Mouse (Mus musculus): ENCODE results near the gene Gm42906.
A peak's percentile ranks its signal among the peaks of the same experiment; 100 is the strongest.

Gene Gm42906

DNA sequence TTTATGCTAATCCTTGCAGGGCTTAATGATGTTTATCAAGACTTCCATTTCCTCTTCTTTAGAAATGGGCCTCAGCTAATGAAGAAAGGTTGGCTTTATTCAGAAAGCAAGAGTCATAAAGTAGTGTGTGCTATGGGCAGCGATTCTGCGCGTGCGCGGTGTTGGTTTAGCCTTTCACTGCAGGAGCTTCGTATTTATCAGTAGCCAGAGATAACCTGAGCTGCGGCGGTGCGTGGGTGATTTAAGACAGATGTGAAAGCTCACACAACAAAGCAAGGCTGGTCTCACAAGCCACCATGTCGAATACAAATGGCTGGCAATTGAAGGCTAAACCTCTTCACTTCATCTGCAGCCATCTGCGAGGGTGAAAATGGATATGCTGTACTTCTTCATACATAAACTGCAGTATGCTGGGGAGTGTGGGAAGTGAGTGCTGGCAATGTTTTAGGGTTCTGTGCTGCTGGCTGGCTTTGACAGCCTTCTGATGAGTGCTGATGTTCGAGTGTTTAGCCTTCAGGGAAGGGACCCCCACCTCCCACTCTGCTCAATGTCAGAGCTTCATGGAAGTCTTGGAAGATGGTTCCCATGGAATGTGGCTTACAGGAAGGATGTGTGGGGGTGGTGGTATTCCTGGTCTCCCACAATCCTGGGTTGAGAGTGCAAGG, 371.6 kb downstream of the Gm42906 start:
- DNase-seq: no peak

DNA sequence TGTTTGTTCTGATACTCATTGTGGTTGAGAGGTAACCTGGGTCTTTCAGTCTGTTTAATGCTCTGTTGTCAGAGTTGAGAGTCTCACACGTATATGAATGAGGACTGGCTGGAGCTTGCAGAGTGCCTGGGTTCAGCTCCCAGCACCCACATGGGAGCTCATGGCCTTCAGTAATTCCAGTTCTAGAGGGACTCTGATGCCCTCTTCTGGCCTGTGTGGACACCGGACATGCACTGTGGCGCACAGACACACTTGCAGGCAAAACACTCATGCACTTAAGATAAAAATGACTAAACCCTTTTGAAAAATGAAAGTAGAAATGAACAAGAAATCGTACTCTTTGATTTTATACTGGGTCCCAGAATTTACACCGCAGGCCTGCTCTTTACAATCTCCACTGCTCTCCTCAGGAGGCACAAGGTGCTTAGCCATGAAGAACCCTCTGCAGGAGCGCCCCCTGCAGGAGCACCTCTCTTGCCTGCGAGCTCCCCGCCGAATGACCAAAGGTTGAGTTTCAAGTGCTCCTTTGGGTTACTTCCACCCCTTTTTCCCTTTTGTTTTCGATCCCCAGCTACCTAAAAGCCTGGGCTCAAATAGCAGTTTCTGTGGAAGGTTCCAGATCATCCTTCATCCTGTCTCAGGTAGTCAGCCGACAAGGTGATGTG, 372.4 kb downstream of the Gm42906 start:
- DNase-seq: no peak

DNA sequence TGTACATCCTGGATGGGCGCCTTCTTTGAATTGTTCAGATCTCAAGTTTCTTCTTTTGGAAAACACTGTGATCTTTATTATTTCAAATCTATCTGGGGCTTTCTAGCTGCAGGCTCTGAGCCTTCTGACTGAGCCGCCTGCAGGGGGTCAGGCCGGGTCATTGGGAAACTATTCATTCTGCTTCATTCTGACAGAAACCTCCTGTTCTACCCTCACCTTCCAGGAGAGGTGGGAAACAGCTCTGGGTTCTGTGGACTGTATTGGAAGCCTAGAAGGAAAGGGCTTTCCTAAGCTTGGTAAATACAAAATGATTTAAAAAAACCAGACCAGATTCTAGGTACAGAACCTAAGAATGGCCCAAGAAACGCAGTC, 373.2 kb downstream of the Gm42906 start:
- DNase-seq: no peak

DNA sequence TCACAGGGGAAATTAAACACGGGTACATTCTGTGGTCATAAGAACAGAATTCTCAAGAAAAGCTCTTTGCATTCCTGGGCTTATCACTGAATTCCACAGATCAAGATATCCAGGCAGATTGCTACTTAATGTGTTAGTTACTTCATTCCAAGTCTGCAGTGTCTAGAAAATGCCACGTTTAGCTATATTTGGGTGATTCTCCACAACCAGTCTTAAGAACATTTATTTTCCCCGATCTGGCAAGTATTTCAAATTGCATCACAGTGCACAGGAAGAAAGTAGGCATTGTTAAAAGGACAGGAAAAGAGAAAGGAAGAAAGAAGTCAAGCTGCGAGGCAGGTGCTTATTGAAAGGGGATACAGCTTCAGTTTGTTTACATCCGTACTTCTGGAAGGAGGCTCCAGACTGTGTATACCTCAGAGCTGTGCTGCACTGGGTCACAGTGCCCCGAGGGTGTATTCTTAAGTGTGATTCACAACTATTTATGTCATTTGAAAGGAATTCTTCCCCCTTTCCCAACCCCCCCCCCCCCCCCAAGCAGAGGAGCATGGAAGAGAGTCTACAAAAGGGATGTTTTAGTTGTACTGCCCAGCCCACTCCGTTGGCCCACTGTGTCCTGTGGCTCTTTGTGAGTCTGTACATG, 373.7 kb downstream of the Gm42906 start:
- DNase-seq: no peak

DNA sequence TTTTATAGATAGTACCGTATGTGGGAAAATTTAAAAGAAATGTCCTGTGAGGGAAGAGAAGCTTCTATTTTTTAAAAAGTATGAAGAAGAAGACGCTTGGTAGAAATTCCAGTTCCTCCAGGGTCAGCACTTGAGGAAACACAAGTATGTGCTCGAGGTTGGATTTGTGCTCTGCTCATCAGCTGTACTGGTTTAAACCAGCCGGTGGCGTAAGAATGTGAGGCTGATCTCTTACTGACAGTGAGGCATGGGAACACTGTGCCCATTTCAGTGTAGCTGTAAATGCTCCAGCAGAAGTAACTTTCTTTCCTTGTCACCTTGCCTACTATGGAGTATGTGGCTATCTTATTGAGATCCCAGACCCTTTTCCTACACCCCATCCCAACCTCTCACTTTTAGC, 374.8 kb downstream of the Gm42906 start:
- no peak for DNase-seq

DNA sequence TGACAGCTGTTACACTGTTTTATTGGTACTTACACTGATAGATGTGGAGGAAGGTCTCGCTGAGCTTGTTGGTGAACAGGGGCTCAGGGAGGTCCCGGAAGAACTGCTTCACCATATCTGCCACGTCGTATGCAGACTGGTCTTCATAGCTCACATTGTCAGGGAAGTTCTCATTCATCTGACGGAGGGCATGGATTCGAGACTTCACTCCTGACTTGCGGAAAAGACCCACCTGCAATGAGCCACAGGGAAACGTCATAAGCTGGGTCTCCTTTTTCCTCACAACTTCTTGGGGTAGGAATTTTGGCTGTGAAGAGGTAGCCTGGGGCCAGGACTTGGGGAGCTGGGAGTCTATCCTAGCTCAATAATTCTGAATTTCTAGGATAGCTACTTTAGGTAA, 375.6 kb downstream of the Gm42906 start:
- no peak for DNase-seq

DNA sequence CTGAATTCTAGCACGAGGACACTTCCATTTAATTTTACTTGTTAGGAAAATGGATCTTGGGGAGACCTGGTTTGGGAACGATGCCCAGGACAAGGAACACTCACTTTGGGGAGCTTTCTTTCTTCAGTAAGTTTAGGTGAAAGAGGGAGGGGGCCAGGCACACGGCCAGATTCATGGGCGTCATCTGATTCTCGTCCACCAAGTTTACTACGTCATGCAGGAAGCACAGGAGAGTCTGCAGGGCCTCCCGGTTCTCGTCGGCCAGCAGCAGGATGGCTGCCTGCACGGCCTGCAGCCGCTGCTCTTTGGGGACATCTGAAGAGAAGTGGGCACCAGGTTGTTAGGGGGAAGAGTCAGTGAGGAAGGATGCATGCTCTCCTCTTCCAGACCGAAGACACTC, 380.5 kb downstream of the Gm42906 start:
- DNase-seq: no peak

DNA sequence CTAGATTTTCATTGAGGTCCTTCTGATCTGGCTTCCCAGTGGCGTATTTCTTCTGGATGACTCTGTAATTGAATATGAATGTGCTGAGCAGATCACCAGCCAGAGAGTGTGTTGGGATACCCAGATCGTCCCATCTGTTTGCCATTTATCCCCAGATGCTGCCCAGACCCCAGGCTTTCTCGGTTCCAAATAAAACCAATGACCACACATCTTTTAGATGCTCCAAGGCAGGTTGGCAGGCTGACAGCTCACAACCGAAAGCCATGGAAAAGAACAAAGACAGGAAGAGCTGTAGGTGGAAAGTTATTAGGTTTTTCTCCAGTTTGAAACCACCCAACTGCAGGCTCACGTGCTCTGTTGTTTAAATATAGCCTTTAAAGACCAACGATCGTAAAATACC, 381.0 kb downstream of the Gm42906 start:
- no peak for DNase-seq

DNA sequence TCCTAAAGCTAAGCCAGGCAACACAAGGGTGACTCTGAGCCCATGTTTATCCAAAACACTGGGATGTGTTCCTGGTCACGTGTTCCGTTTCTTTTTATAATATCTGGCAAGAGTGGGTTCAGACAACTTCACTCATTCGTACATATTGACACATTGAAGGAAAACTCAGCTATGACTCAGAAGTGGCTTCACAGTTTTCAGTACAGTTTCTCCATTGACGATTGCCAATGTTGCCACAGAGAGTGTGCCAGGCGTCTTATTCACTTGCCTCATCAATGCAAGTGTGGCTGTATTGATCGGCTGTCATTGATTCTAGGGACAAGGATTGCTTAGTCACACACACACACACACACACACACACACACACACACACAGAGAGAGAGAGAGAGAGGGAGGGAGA, 381.8 kb downstream of the Gm42906 start:
- no peak for DNase-seq

DNA sequence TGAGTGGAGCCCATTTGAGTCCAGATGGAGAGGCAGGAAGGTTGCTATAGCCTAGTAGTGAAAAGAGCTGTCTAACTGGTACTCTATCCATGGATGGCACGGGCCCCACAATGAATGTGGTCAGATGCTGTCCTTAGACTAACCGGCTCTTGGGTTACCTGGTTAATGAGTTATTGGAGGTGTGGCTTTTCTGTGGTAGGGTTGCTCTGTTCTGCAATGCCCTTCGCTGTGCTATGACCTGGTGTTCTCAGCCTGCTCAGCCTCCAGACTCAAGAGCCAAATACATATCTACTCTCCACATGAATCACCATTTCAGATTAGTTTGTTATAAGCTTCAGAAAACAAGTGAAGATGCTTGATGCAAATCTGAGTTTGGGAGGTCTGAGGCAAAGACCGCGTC, 385.1 kb downstream of the Gm42906 start:
- peak; percentile 74 for DNase-seq

DNA sequence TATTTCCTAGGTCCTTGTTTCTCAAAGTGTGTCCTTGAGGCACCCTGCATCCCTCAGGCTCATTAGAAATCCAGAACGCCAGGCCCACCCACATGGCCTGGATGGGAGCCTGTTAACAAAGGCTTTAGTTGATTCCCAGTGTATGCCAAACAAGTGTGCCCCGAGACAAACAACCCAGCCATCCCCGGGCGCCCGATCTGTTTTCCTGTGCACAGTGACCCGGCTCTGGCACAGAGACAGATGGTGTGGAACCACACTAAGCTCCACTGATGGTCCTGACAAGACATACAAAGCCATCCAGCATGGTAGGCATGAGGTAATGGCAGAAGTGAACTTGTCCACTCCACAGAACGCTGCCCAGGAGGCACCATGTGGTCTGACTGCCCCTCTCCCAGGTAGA, 390.1 kb downstream of the Gm42906 start:
- DNase-seq: no peak

DNA sequence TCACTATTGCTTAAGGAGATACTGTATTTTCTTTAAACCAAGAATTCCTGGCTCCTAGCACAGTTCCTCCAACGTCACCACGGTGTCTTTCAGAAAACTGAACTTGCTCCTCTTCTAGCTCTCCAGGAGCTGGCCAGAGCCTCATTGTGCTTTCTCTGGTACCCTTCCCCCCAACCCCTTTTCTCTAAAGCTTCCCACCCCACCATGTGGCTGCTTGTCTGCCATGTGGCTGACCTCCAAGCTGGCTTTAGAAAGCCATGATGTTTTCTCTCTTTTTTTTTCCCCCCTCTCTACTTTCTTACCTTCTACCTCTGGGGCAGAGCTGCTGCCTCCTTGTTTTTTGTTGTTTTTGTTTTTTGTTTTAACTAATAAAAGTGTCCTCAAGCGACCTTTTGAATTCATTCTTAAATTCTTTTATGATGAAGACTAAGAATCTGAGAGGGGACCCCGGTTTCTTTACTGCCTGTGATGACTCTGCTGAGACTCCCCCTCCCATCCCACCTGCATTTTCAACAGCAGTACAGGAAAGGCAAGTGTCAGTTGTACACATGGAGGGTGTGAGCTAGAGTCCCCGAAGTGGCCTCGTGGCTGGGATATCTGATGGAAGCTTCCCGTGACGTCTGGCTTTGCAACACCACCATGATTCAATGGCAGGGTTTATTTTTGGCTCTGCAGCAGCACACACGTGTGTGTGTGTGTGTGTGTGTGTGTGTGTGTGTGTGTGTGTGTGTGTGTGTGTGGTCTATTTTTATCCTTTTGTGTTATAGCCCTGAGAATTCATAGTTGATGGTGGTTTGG, 393.0 kb downstream of the Gm42906 start:
- no peak for DNase-seq

DNA sequence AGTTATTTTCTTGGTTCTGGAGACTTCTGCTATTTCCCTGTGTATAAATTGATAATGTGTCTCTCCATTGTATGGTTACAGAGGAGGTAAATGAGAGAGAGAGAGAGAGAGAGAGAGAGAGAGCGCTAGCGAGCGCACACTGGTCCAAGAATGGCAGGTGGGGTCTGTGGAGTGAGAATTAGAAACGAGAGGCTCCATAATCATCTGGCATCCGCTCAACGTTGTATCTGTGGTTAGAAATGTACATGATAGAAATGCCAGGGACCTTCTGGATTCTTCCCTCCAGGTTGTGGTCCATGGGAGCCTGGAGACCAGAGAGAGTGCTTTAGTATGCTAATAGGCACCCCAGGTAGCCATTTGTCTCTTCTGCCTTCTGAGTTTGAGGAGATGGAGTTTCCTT, 399.1 kb downstream of the Gm42906 start:
- no peak for DNase-seq

DNA sequence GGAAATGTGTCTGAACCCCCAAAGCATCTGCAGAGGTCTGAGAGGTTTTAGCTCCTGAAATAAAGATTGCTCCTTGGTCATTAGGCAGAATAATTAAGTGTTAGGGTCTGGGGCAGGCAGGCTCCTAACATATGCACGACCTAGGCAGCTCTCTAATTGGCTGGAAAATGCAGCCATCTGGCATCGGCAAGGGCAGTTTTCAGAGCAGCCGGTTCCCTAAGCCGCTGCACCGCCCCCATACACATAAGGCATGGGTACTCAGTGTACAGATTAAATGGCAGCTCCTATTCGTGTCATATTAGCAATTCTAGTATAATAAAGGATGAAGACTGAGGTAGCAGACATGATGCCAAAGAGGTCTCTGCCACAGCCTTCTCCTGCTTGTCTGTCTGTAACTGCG, 400.8 kb downstream of the Gm42906 start:
- no peak for DNase-seq

DNA sequence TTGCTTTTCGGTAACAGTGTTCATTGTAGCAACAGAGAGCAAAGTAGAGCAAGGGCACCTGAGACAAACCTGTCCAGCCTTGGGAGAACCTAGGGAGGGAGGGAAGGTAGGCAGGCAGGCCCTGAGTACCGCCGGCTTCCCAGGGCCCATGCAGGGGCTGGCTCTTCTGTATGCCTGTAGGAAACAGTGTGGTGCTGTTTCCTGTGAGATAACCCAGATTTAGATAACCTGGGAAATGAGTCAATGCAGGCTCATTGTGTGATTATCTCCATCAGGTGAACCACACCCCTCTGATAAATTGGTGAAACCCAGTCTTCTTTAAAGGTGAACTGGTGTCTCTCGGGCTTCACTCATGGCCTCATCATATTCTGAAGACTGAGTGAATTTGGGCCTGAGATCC, 401.9 kb downstream of the Gm42906 start:
- DNase-seq: no peak

DNA sequence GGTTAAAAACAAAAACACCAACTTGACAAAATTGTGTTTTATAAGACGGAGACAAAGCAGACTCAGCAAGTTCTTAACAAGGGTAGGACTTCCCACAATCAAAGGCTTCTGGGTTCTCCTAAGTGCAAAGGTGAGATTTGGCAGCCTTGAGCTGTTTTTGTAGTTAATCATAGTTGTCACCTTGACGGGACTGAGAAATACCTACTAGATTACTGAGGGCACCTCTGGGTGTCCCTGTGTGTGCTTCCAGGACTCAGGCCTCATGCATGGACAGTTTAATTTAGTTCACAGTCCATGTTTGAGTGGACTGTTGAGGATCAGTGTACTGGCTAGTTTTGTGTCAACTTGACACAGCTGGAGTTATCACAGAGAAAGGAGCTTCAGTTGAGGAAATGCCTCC, 403.5 kb downstream of the Gm42906 start:
- DNase-seq: peak; percentile 44

DNA sequence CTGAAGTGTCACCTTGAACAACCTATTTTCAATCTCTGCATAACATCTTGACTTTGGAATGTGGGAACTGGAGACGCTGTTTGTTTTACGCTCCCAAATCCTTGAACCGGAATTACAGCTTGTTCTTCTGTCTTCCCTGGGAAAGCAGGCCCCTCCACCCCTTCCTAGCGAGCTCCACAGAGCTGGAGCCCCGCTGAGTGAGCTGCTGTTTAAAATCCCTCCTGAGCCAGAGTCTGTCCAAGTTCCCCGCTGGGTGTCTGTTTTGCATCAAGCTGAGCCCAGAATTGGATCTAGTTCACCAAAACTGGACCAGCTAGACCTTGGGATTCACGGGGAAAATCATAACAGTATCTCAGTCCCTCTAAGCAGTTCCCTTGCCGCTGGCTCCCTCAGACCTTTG, 404.5 kb downstream of the Gm42906 start:
- DNase-seq: no peak

DNA sequence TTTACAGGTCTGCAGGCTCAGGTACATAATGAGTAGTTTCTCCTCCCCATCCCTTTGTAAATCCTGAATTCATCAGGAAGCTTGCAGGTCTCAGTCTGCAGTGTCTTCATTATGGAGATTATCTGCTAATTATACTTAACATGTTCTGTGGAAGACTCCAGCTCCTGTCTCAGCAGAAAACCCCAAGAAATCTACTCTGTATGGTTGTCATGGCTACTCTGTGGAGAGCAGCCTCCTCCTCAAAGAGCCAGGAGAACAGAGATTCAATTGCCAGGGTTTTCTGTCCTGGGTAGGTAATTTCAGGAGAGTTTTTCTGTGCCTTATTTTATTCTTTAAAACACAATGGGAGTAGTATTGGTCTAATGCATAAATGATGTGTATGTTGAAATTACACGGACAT, 405.0 kb downstream of the Gm42906 start:
- no peak for DNase-seq

DNA sequence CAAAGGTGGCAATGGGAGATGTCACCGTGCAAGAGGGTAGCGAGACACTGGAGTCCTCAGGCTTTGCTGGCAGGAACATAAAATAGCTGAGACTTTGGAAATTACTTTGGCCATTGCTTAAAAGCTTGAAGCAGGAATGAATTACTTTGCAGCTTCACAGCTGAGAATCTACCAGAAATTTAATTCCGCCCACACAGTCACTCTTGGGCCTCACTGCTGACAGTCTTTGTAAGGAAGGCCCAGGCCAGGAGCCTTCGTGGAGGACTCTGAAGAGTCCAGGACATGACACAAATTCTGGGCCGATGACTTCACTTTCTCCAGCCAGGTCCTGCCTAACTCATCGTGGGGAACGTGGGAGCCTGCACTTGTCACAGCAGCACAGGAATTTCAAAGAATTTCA, 405.9 kb downstream of the Gm42906 start:
- DNase-seq: no peak

DNA sequence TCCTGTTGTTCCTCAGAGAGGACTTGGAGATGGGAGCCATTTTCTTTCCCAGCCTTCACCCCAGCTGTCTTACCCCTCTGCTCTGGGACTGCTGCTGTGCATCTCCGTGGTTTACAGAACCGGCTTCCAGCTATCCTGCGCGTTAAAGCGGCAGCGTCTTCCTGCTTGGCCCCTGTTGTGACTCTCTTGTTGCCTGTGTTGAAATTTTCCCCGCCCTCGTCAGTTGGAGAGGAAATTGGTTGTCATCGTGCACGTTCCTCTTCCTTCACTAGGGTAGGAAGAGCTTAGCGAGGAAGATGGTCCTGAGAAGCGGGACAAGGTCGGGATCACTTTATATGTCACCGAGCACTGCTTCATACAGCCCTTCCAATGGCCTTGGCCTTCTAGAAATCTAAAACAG, 407.1 kb downstream of the Gm42906 start:
- DNase-seq: no peak

DNA sequence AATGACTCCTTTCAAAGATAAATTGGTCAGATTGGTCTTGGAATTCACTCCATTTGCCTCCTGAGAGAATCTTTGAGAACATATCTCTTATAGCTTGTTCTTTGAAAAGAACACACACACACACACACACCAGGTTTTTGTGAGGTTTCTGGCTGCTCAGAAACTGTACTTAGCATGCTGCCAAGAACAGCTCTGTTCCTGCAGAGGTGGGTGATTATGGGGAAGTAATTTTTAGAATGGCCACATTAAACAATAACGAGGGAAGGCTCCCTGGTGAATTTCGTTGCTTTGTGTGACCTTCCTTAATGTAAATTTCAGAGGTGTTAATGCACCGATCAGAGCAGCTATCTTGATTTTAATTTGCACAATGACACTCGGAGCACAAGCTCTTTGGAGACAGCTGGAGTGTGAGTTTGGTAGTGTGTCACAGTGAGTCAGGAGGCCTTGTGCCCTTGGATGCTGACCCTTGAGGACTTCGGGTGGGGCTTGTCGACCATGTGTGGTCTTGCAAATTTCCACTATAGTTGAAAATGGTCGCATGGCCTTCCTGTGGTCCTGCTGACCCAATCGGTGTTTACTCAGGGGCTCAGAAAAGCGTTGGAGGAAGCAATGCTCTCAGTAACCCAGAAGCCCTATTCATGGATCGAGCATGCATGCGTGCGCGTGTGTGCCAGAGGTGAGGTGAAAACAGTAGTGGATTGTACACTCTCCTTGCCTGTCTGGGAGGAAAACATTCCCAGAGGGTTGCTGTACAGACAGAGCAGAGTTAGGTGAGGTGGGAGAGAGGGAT, 407.7 kb downstream of the Gm42906 start:
- DNase-seq: no peak

DNA sequence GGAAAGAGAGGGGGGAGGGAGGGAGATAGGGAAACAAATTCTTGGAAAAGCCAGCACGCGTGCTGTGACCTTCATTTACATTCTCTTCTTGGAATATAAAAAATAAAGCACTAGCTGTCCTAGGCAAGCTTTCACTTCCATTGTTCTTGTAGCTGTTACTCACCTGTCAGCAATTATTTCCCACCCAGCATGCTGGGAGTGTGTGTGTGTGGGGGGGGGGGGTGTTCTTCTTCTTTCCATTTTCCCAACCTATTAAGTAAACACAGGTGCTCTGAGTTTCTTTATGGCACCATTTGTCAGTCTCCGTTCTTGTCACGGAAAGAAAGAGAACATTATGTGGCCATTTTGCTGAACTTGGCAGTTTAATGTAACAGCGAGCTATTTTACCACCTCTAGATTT, 409.0 kb downstream of the Gm42906 start:
- no peak for DNase-seq

DNA sequence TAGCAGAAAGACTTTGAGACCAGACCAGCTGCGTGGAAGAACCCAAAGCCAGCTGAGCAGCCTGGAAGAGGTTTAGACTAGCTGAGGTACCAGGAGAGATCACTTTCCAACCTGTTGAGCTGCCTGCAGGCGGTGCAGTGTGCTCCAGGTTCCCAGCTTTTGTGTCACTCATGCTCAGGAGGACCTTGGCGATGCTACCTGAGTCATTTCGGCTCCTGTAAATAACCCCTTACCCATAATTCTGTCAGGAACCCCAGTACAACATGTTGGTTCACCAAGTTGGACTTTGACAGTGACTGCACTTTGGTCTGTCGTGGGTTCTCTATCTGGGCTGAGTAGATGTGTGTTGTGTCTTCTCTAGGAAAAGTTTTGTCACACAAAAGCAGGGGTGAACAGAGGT, 409.5 kb downstream of the Gm42906 start:
- DNase-seq: no peak
